Mouse (Mus musculus) left cerebral cortex, adult 18-20 months (tissue): ENCODE results near the gene Alkbh7. TPM values are rescaled to one million over a fixed set of nuclear protein-coding genes. Genes with fewer than 3 reads are reported as not detected.

Experiments
- DNase-seq, 2 experiments: peaks; one replicate each; pipeline ENCODE4 v3.0.0; 2021 to 2022; ENCODE audit warnings: low spot score in 2 of 2, mixed read lengths in 1 of 2
- total RNA-seq, 2 experiments: library from RNA; stranded (reverse); gene quantifications; 2 replicates each; pipeline ENCODE4 v1.2.3; 2021

Alkbh7 gene
- total RNA-seq, 2 experiments from 2014 or later = 26.1 to 28.1 TPM

DNA sequence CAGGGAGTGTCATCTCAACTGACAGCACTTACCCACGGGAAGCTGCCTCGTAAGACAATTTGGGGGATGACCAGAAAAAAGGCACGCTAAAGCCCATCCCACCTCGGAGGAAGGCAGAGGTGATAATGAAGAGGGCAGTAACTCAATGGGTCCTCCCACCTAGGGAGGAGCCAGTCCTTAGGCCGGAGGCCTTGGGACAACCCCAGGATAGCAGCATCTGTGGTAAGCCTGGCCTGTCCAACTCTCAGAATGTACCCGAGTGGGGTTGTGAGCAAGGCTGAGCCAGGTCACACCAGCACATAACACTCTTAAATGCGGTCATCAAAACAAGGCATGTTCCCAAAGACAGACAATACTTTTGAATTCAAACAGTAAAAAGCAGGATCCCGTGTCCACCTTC lies 32.6 kb downstream of the Alkbh7 start:
- DNase-seq = no peak

DNA sequence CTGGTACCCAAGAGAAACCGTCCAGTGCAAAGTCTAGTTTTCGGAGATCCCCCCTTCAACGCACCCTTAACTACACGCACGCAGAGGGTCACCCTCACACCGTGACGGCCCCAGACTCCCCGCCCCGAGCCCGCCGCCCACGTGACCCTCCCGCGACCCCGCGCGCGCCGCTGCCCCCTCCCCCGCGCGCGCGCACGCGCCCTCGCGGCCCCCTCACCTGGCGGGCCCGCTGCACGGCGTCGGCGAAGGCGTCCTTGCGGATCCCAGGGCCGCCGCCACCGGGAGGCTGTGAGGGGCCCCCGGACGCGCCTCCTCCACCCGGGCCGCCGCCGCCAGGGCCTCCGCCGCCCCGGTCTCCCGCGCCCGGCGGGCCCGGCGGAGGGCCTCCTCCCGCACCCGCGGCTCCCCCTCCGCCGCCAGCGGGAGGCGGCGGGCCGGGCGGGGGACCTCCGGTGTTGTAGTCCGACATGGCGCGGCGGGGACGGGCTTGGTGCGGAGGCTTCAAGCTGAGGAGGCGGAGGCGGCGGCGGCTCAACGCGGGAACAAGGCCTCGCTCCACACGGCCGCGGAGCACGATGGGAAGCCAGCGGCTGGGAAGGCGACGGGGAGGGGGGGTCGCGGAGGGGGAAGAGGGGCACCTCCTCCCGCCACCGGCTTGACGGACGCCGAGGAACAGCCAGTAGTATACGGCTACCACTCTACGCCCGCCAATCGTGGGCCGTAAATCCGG lies 34.0 kb downstream of the Alkbh7 start, which contains the start of gene Khsrp:
Gene Khsrp, minus strand, starts transcription at position 592 of the 730 bp plus-strand sequence.
- peak; percentile 18 to 42 for DNase-seq

DNA sequence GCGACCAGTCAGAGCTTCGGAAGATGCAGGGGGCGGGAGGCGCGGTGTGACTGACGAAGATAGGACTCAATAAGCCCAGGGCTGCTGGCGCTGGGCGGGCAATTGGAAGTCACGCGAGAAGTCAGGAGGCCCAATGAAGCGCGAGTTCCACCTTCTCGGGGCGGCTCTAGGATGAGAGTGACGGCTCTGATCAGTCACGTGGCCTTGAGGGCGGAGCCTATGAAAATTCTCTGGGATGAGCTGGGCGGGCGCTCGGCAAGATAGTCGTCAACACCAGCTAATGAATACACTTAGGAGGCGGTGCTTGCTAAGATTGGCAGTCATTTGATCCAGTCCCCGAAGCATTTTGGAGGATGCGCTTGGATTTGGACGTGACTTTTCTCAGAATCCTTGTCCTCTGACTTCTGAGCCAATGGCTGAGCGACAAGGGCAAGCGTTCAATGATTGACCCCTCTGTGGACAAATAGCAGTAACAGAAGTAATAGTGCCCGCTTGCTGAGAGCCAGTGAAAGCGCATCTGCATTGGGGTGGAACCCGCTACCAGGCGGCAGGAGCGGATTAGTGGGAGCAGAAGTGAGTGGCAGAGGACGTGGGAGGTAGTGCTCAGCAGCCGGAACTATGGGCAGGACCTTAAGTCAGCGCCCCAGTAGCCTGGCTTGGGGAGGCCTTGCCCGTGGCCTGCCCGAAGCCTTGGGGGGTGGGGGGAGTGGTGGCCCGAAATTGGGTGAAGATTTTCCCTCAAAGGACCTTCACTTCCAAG lies 34.7 kb downstream of the Alkbh7 start:
- peak; percentile 98 to 100 for DNase-seq

DNA sequence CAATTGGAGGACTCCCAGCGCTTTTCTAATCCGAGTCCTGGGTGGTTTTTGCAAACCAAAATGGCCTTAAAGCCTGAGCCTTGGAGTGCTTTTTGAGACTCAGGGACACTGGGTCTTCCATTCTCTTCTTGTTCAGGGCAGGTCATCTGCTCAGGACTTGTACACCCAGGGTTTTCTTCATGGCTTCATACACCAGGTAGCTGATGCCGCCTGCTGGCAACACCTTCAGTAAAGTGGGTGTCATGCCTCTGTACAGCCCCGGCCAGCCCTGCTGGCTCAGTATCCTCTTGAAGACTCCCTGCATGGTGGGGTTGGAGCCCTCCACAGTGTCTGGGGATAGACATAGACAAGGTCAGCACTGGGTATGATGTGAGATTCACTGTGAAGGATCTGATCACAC lies 35.7 kb downstream of the Alkbh7 start:
- no peak for DNase-seq

GRCm38 (mm10) chr17:57038978-57039377 lies 41.8 kb downstream of the Alkbh7 start:
- no peak for DNase-seq

GRCm38 (mm10) chr17:57041554-57041953 lies 44.4 kb downstream of the Alkbh7 start, which contains the start of gene Slc25a41:
Gene Slc25a41, minus strand, starts transcription at chr17:57041654.
- DNase-seq = no peak

- no peak for DNase-seq
These were observed 50.3 kb downstream of the Alkbh7 start for GRCm38 (mm10) chr17:57047406-57047805.

DNA sequence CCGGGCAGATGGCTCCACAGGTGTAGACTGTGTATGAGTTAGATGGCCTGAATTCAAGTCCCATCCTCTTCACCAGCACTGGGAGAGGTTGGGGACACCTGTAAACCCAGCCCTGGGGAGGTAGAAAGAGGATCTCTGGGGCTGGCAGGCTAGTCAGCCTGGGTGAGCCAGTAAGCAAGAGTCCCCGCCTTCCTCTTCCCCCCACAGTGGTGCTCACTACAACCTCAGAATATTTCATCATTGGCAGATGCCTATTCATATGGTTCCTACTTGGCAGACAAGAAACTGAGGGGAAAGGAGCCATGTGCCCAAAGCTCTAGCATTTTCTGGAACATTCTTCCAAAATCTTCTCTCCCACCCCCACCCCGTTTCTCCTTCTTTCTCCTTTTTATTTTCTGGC lies 51.7 kb downstream of the Alkbh7 start:
- DNase-seq = no peak

Other genes starting within 250 kb of the Alkbh7 start
- gene Nrtn, start 239.8 kb upstream of the Alkbh7 start, total RNA-seq = 1 to 10 TPM; 3.4 to 4.7 TPM
- 10 to 100 TPM; 61.8 to 63.0 TPM for gene Dus3l, start 232.6 kb upstream of the Alkbh7 start, total RNA-seq
- gene Prr22, start 227.1 kb upstream of the Alkbh7 start, total RNA-seq = 1 to 10 TPM in 1 of 2 experiments, under 1 TPM in 1; 0.88 to 1.1 TPM
- 1 to 10 TPM; 2.6 to 2.7 TPM for gene Rfx2, start 166.3 kb upstream of the Alkbh7 start, total RNA-seq
- gene Acsbg2, start 122.9 kb upstream of the Alkbh7 start, total RNA-seq = not detected
- gene 1700061G19Rik, start 121.9 kb upstream of the Alkbh7 start, total RNA-seq = under 1 TPM; 0.14 to 0.40 TPM
- gene Mllt1, start 61.9 kb upstream of the Alkbh7 start, total RNA-seq = 10 to 100 TPM; 86.7 to 95.8 TPM
- gene Acer1, start 15.2 kb upstream of the Alkbh7 start, total RNA-seq = not detected
- gene Clpp, start 7.0 kb upstream of the Alkbh7 start, total RNA-seq = 10 to 100 TPM; 63.8 to 67.7 TPM
- under 1 TPM in 1 of 2 experiments, not detected in 1; 0.82 TPM for gene Pspn, start 2.7 kb downstream of the Alkbh7 start, total RNA-seq
- gene Gtf2f1, start 13.9 kb downstream of the Alkbh7 start, total RNA-seq = 10 to 100 TPM; 60.7 to 64.5 TPM
- under 1 TPM in 1 of 2 experiments, not detected in 1; 0.49 TPM for gene Gm17949, start 14.1 kb downstream of the Alkbh7 start, total RNA-seq
- 100 to 1,000 TPM; 106 to 108 TPM for gene Khsrp, start 34.2 kb downstream of the Alkbh7 start, total RNA-seq
- under 1 TPM in 1 of 2 experiments, not detected in 1; 0.40 TPM for gene Slc25a41, start 44.3 kb downstream of the Alkbh7 start, total RNA-seq
- gene Crb3, start 61.8 kb downstream of the Alkbh7 start, total RNA-seq = 1 to 10 TPM in 1 of 2 experiments, under 1 TPM in 1; 0.68 to 1.6 TPM
- gene Slc25a23, start 62.5 kb downstream of the Alkbh7 start, total RNA-seq = 100 to 1,000 TPM; 314 to 325 TPM
- 1 to 10 TPM; 1.2 to 1.8 TPM for gene Dennd1c, start 81.2 kb downstream of the Alkbh7 start, total RNA-seq
- gene Tubb4a, start 90.4 kb downstream of the Alkbh7 start, total RNA-seq = 100 to 1,000 TPM; 543 to 577 TPM
- under 1 TPM; 0.37 to 0.52 TPM for gene Tnfsf9, start 108.0 kb downstream of the Alkbh7 start, total RNA-seq
- gene Cd70, start 152.4 kb downstream of the Alkbh7 start, total RNA-seq = not detected
- not detected for gene Tnfsf14, start 196.8 kb downstream of the Alkbh7 start, total RNA-seq
- gene C3, start 230.8 kb downstream of the Alkbh7 start, total RNA-seq = under 1 TPM in 1 of 2 experiments, not detected in 1; 0.84 TPM